In genomic region chr7:83565976-83566375, GRCm38 (mm10) we compare ENCODE assay signal across 9 mouse cellular contexts. TPM values are rescaled to one million over a fixed set of nuclear protein-coding genes. Genes with fewer than 3 reads are reported as not detected.
DNase-seq lines count a peak whose midpoint lies in the region; ATAC-seq and TF ChIP-seq lines count a peak whose summit lies in the region.
"Had no signal": no experiment of that assay in that cellular context is flagged by ENCODE, and none has a peak within 500 bp of the region (broad histone marks: within the 10 kb centered on the region; RNA-seq: fewer than 3 reads in every experiment).

No protein-coding gene starts in this region.

- no peaks in the 10 kb centered on the region for H3K4me1 ChIP-seq in liver, adult 2 months (ENCODE audit: control insufficient read depth, insufficient read depth, low read length)
- no peaks in the 10 kb centered on the region for H3K4me1 ChIP-seq in liver, embryonic 11.5 days (replicated peaks; ENCODE audit: control insufficient read depth, insufficient read depth, low read length)
- no peaks in the 10 kb centered on the region for H3K4me1 ChIP-seq in cortical plate, adult 2 months (ENCODE audit: control insufficient read depth, insufficient read depth, low read length)
- H3K4me1 ChIP-seq in kidney, adult 2 months (ENCODE audit: control insufficient read depth, insufficient read depth, low read length): no peaks in the 10 kb centered on the region

- WGBS in liver, adult 2 months: 42% methylated on average over 7 of the region's 7 CpGs
- 47% methylated on average over 7 of the region's 7 CpGs for WGBS in liver, embryonic 11.5 days
- 24% methylated on average over 7 of the region's 7 CpGs for WGBS in kidney, adult 2 months
- WGBS in macrophage (ENCODE audit: missing documents): 3% methylated on average over 6 of the region's 7 CpGs

- no peak for TF ChIP-seq POLR2A in liver, adult 2 months (IDR thresholded peaks at IDR 0.05; ENCODE audit: extremely low read depth, insufficient read depth, low read length)
- TF ChIP-seq POLR2A in cortical plate, adult 2 months (IDR thresholded peaks at IDR 0.05; ENCODE audit: extremely low read depth, insufficient read depth, low read length): no peak
- TF ChIP-seq POLR2A in kidney, adult 2 months (IDR thresholded peaks at IDR 0.05; ENCODE audit: low read depth, low read length): no peak

- H3K79me2 ChIP-seq in liver, adult 2 months (ENCODE audit: control insufficient read depth, insufficient read depth, low read length): no peaks in the 10 kb centered on the region
- H3K79me2 ChIP-seq in macrophage (ENCODE audit: inconsistent target): no peaks in the 10 kb centered on the region

- H3K27me3 ChIP-seq in liver, adult 2 months (ENCODE audit: control insufficient read depth, insufficient read depth, low read length): no peaks in the 10 kb centered on the region
- H3K27me3 ChIP-seq in liver, embryonic 11.5 days (replicated peaks; ENCODE audit: control insufficient read depth, insufficient read depth, low read length): no peaks in the 10 kb centered on the region
- no peaks in the 10 kb centered on the region for H3K27me3 ChIP-seq in kidney, adult 2 months (replicated peaks; ENCODE audit: control insufficient read depth, insufficient read depth, low read length)

- no peak overlapping the region for H3K9ac ChIP-seq in liver, adult 2 months (ENCODE audit: low read depth, low read length)
- no peak overlapping the region for H3K9ac ChIP-seq in liver, embryonic 11.5 days (ENCODE audit: low read depth, low read length)
- H3K9ac ChIP-seq: hindbrain, embryonic 14.5 days had no signal

- ATAC-seq in liver, embryonic 11.5 days (replicated peaks; ENCODE audit: low FRiP score): no peak

- H3K4me3 ChIP-seq in liver, adult 2 months (ENCODE audit: insufficient read depth, low read depth, low read length): no peak overlapping the region
- no peak overlapping the region for H3K4me3 ChIP-seq in liver, embryonic 11.5 days (ENCODE audit: low read depth, low read length)
- no peak overlapping the region for H3K4me3 ChIP-seq in cortical plate, adult 2 months (ENCODE audit: insufficient read depth, low read length)
- no peak overlapping the region for H3K4me3 ChIP-seq in kidney, adult 2 months (ENCODE audit: insufficient read depth, low read depth, low read length)
- H3K4me3 ChIP-seq in macrophage (ENCODE audit: inconsistent target): no peak overlapping the region

- TF ChIP-seq CTCF in liver, adult 2 months (IDR thresholded peaks at IDR 0.05; ENCODE audit: low read depth, low read length): no peak
- TF ChIP-seq CTCF in cortical plate, adult 2 months (IDR thresholded peaks at IDR 0.05; ENCODE audit: extremely low read depth, insufficient read depth, low read length): no peak
- TF ChIP-seq CTCF in kidney, adult 2 months (conservative IDR thresholded peaks at IDR 0.05; ENCODE audit: insufficient read depth, insufficient read length, low read depth, low read length): no peak

- no peaks in the 10 kb centered on the region for H3K36me3 ChIP-seq in liver, adult 2 months (ENCODE audit: control insufficient read depth, insufficient read depth, low read length)
- no peaks in the 10 kb centered on the region for H3K36me3 ChIP-seq in liver, embryonic 11.5 days (ENCODE audit: control insufficient read depth, insufficient read depth, low read length)
- no peaks in the 10 kb centered on the region for H3K36me3 ChIP-seq in kidney, adult 2 months (ENCODE audit: control insufficient read depth, insufficient read depth, low read length)
- H3K36me3 ChIP-seq in macrophage (ENCODE audit: inconsistent target): no peaks in the 10 kb centered on the region

- no peaks in the 10 kb centered on the region for H3K9me3 ChIP-seq in liver, embryonic 11.5 days (ENCODE audit: control insufficient read depth, low read length)

- no peak overlapping the region for H3K4me2 ChIP-seq in liver, embryonic 11.5 days
- H3K4me2 ChIP-seq: hindbrain, embryonic 14.5 days had no signal

- no peak overlapping the region for H3K27ac ChIP-seq in liver, adult 2 months (replicated peaks; ENCODE audit: insufficient read depth, low read depth, low read length)
- H3K27ac ChIP-seq in liver, embryonic 11.5 days (ENCODE audit: low read depth, low read length): no peak overlapping the region
- peak overlapping the region; percentile 59; the same call in 1 of the 2 replicates for H3K27ac ChIP-seq in cortical plate, adult 2 months (ENCODE audit: insufficient read depth, low read length)
- peak overlapping the region; percentile 12; the same call in 1 of the 2 replicates for H3K27ac ChIP-seq in kidney, adult 2 months (ENCODE audit: insufficient read depth, low read depth, low read length)
- peak overlapping the region; percentile 70 for H3K27ac ChIP-seq in macrophage
- H3K27ac ChIP-seq: hindbrain, embryonic 14.5 days had no signal

- DNase-seq in liver, adult 2 months (ENCODE audit: extremely low read depth, low read depth, low spot score): peak; percentile 17
- no peak for DNase-seq in liver, embryonic 11.5 days (ENCODE audit: low spot score)
- peak; percentile 88 for DNase-seq in kidney, adult 2 months
- no peak for DNase-seq in frontal cortex, postnatal 14 days (ENCODE audit: low spot score in 2 of 2)
- no peak for DNase-seq in frontal cortex, postnatal 10 days (ENCODE audit: low spot score in 2 of 2)
- no peak for DNase-seq in right cerebral cortex, postnatal 25 days

RNA-seq across cellular contexts. Expression of gene Tmc3, which starts 18.8 kb away (rescaled TPM):
- 0.20 and 0.28 TPM in 2 replicates for total RNA-seq in liver, adult 2 months (2014; rRNA removed)
- polyA plus RNA-seq in liver, adult 2 months (2012; rRNA removed): 0.06 and 0.15 TPM in 2 replicates
- 0.42 and 0.47 TPM in 2 replicates for polyA plus RNA-seq in liver, embryonic 11.5 days (2014; fragmentation: Nextera tagmentation; extraction: Ambion mirVana)
- 0.26 and 0.54 TPM in 2 replicates for polyA plus RNA-seq in cortical plate, adult 2 months (2012; rRNA removed)
- 0.88 and 1.0 TPM in 2 replicates for polyA plus RNA-seq in kidney, adult 2 months (2012; rRNA removed)
- 1 to 10 TPM in 2 of 26 experiments, under 1 TPM in 18, not detected in 6; 0.13 to 2.8 (median 0.36) TPM for total RNA-seq in macrophage (2018; cell fraction: chromatin; rRNA removed)
- under 1 TPM in 17 of 26 experiments, not detected in 9; under 0.01 to 0.22 (median 0.04) TPM for total RNA-seq in macrophage (2018; cell fraction: cytosol; rRNA removed)
- total RNA-seq in macrophage (2018; cell fraction: nucleus; rRNA removed): 1 to 10 TPM in 1 of 26 experiments, under 1 TPM in 19, not detected in 6; 0.10 to 1.2 (median 0.37) TPM
- polyA plus RNA-seq in macrophage (2018): not detected in 3 replicates

Comparison
In these comparisons a context has a peak if more than half of its experiments do, and no peak if none do; other contexts are left out.
1. DNase-seq: peak in liver, adult 2 months (single experiment) and kidney, adult 2 months (single experiment); none in liver, embryonic 11.5 days (single experiment), frontal cortex, postnatal 14 days (0 of 2), frontal cortex, postnatal 10 days (0 of 2) and right cerebral cortex, postnatal 25 days (single experiment).
2. H3K27ac ChIP-seq: peak in cortical plate, adult 2 months (single experiment), kidney, adult 2 months (single experiment) and macrophage (single experiment); none in liver, adult 2 months (single experiment) and liver, embryonic 11.5 days (single experiment).